Mouse (Mus musculus) limb, embryonic 14.5 days (tissue): ENCODE data around the gene Pcca. TPM values are rescaled to one million over a fixed set of nuclear protein-coding genes. Genes with fewer than 3 reads are reported as not detected.

Experiments used
- ATAC-seq: fragments of 200-750 bp; cut with Nextera tagmentation; 2 replicates; pipeline ENCODE4 v1.8.0; 2017; ENCODE audit warnings: low read depth, moderate number of reproducible peaks, moderate TSS enrichment; ENCODE audit not compliant: low FRiP score
- DNase-seq: peaks from one replicate; pipeline ENCODE4 v3.0.0-alpha.2; 2015; ENCODE audit warnings: low spot score
- H3K27ac ChIP-seq: fragments of 300-500 bp; sonication (generic); replicated peaks from 2 replicates; pipeline ENCODE4 v1.5.1; 2014; ENCODE audit warnings: low read depth, mild to moderate bottlenecking, low read length, moderate library complexity, mixed read lengths
- H3K27me3 ChIP-seq: fragments of 300-500 bp; sonication (generic); 2 replicates; pipeline ENCODE4 v1.6.1; 2014; ENCODE audit warnings: low read length, mixed read lengths; ENCODE audit not compliant: control insufficient read depth, insufficient read depth
- H3K36me3 ChIP-seq: fragments of 300-500 bp; sonication (generic); 2 replicates; pipeline ENCODE4 v1.6.1; 2014; ENCODE audit warnings: mild to moderate bottlenecking, low read length, moderate library complexity, mixed read lengths; ENCODE audit not compliant: control insufficient read depth, insufficient read depth
- H3K4me1 ChIP-seq: fragments of 300-500 bp; sonication (generic); 2 replicates; pipeline ENCODE4 v1.6.1; 2014; ENCODE audit warnings: antibody characterized with exemption, low read length, mixed read lengths; ENCODE audit not compliant: control insufficient read depth, insufficient read depth
- H3K4me2 ChIP-seq: fragments of 300-500 bp; sonication (generic); replicated peaks from 2 replicates; pipeline ENCODE4 v1.6.1; 2014; ENCODE audit warnings: low read depth, mild to moderate bottlenecking, low read length, moderate library complexity; ENCODE audit not compliant: severe bottlenecking
- H3K4me3 ChIP-seq: fragments of 300-500 bp; sonication (generic); replicated peaks from 2 replicates; pipeline ENCODE4 v1.5.1; 2014; ENCODE audit warnings: low read length
- H3K9ac ChIP-seq: fragments of 300-500 bp; sonication (generic); 2 replicates; pipeline ENCODE4 v1.6.1; 2014; ENCODE audit warnings: mild to moderate bottlenecking, low read depth, low read length, moderate library complexity; ENCODE audit not compliant: severe bottlenecking
- H3K9me3 ChIP-seq: fragments of 300-500 bp; sonication (generic); 2 replicates; pipeline ENCODE4 v1.6.1; 2016; ENCODE audit warnings: low read length; ENCODE audit not compliant: control insufficient read depth
- POLR2A ChIP-seq: fragments of 200-500 bp; IDR thresholded peaks from 2 replicates; pipeline ENCODE4 v1.8.0; 2012; ENCODE audit warnings: inconsistent platforms, mild to moderate bottlenecking, moderate library complexity, borderline replicate concordance; ENCODE audit not compliant: insufficient read depth, insufficient read length; ENCODE audit errors: extremely low read depth
- WGBS: fragments of 180-500 bp; shearing (Covaris S2); extraction: QIAGEN DNeasy Blood & Tissue Kit; methylation state at CpG from one replicate; pipeline ENCODE4 v1.1.7; 2014; 5-methylcytosine and 5-hydroxymethylcytosine counted together
- polyA plus RNA-seq, 2 experiments: library from polyadenylated mRNA; depleted of rRNA in 1 of 2; stranded (reverse) in 1 of 2; unstranded in 1 of 2; fragments of >200 nt; fragmentation: Nextera tagmentation in 1 of 2; extraction: Ambion mirVana in 1 of 2; gene quantifications; 2 replicates each; pipeline versions ENCODE4 v1.2.1 to v1.2.3; 2012 to 2014

The Pcca gene
- polyA plus RNA-seq, 2 experiments: 15.7 to 17.3 TPM

- H3K9me3 ChIP-seq: no peaks in the 10 kb centered on the region
- no peaks in the 10 kb centered on the region for H3K27me3 ChIP-seq
- 86% methylated on average over 4 of the region's 4 CpGs for WGBS
- no peak overlapping the region for H3K4me3 ChIP-seq
- H3K4me1 ChIP-seq: no peaks in the 10 kb centered on the region
- no peak for ATAC-seq
- TF ChIP-seq POLR2A: no peak
- H3K4me2 ChIP-seq: no peak overlapping the region
- no peaks in the 10 kb centered on the region for H3K36me3 ChIP-seq
- H3K27ac ChIP-seq: no peak overlapping the region
- no peak overlapping the region for H3K9ac ChIP-seq
- no peak for DNase-seq
These were observed 52.8 kb downstream of the Pcca start for GRCm38 (mm10) chr14:122586942-122587341.

GRCm38 (mm10) chr14:122597534-122597933, 63.4 kb downstream of the Pcca start:
- ATAC-seq (no peak), DNase-seq (no peak)
- Histone ChIP-seq H3K27me3 (no peaks in the 10 kb centered on the region), H3K4me1 (no peaks in the 10 kb centered on the region; the same call in 1 of the 2 replicates), H3K4me3 (no peak overlapping the region), H3K4me2 (no peak overlapping the region), H3K9me3 (no peaks in the 10 kb centered on the region), H3K36me3 (no peaks in the 10 kb centered on the region), H3K27ac (no peak overlapping the region), H3K9ac (no peak overlapping the region)
- WGBS: 79% methylated on average over 5 of the region's 5 CpGs
- no peak for TF ChIP-seq POLR2A

- TF ChIP-seq POLR2A: no peak
- no peak overlapping the region for H3K27ac ChIP-seq
- no peaks in the 10 kb centered on the region; the same call in 1 of the 2 replicates for H3K4me1 ChIP-seq
- 83% methylated on average over 2 of the region's 2 CpGs for WGBS
- H3K9ac ChIP-seq: no peak overlapping the region
- ATAC-seq (no peak), DNase-seq (no peak)
- H3K4me2 ChIP-seq: no peak overlapping the region
- H3K36me3 ChIP-seq: no peaks in the 10 kb centered on the region
- no peak overlapping the region for H3K4me3 ChIP-seq
- H3K9me3 ChIP-seq: no peaks in the 10 kb centered on the region
- no peaks in the 10 kb centered on the region for H3K27me3 ChIP-seq
These were observed 64.7 kb downstream of the Pcca start for GRCm38 (mm10) chr14:122598802-122599201.

- 38% methylated on average over 9 of the region's 9 CpGs for WGBS
- H3K4me2 ChIP-seq: no peak overlapping the region
- no peak overlapping the region for H3K27ac ChIP-seq
- no peak for DNase-seq
- no peaks in the 10 kb centered on the region for H3K27me3 ChIP-seq
- peak; percentile 37; the same call in 1 of the 2 replicates for ATAC-seq
- no peak overlapping the region for H3K9ac ChIP-seq
- H3K9me3 ChIP-seq: no peaks in the 10 kb centered on the region
- TF ChIP-seq POLR2A: no peak
- H3K4me1 ChIP-seq: no peaks in the 10 kb centered on the region; the same call in 1 of the 2 replicates
- no peaks in the 10 kb centered on the region for H3K36me3 ChIP-seq
- H3K4me3 ChIP-seq: no peak overlapping the region
These were observed 65.7 kb downstream of the Pcca start for GRCm38 (mm10) chr14:122599839-122600238.

- no peak for ATAC-seq
- Histone ChIP-seq H3K27me3 (no peaks in the 10 kb centered on the region), H3K9ac (no peak overlapping the region), H3K4me3 (no peak overlapping the region), H3K36me3 (no peaks in the 10 kb centered on the region), H3K4me2 (no peak overlapping the region), H3K27ac (no peak overlapping the region), H3K9me3 (no peaks in the 10 kb centered on the region), H3K4me1 (peaks cover under 1% of the 10 kb centered on the region; the same call in 1 of the 2 replicates)
- TF ChIP-seq POLR2A: no peak
- WGBS: 45% methylated on average over 2 of the region's 2 CpGs
- DNase-seq: no peak
These were observed 68.6 kb downstream of the Pcca start for GRCm38 (mm10) chr14:122602701-122603100.

GRCm38 (mm10) chr14:122606499-122606898, 72.4 kb downstream of the Pcca start:
- H3K4me1 ChIP-seq: peaks cover 5% of the 10 kb centered on the region; the same call in 1 of the 2 replicates
- DNase-seq (no peak), ATAC-seq (no peak)
- H3K4me3 ChIP-seq: no peak overlapping the region
- no peak overlapping the region for H3K9ac ChIP-seq
- WGBS: 86% methylated on average over 1 of the region's 1 CpGs
- no peak for TF ChIP-seq POLR2A
- no peaks in the 10 kb centered on the region for H3K27me3 ChIP-seq
- no peak overlapping the region for H3K27ac ChIP-seq
- H3K36me3 ChIP-seq: no peaks in the 10 kb centered on the region
- H3K4me2 ChIP-seq: no peak overlapping the region
- H3K9me3 ChIP-seq: no peaks in the 10 kb centered on the region
